Mouse (Mus musculus) layer of hippocampus, adult 9-11 months (tissue): ENCODE results near the gene Swap70.

Experiments used
- DNase-seq: peaks from one replicate; pipeline ENCODE4 v3.0.0; 2022

Gene Swap70

GRCm38 (mm10) chr7:110307741-110308140 lies 86.2 kb downstream of the Swap70 start:
- no peak for DNase-seq

GRCm38 (mm10) chr7:110309246-110309645 lies 87.7 kb downstream of the Swap70 start:
- no peak for DNase-seq

DNA sequence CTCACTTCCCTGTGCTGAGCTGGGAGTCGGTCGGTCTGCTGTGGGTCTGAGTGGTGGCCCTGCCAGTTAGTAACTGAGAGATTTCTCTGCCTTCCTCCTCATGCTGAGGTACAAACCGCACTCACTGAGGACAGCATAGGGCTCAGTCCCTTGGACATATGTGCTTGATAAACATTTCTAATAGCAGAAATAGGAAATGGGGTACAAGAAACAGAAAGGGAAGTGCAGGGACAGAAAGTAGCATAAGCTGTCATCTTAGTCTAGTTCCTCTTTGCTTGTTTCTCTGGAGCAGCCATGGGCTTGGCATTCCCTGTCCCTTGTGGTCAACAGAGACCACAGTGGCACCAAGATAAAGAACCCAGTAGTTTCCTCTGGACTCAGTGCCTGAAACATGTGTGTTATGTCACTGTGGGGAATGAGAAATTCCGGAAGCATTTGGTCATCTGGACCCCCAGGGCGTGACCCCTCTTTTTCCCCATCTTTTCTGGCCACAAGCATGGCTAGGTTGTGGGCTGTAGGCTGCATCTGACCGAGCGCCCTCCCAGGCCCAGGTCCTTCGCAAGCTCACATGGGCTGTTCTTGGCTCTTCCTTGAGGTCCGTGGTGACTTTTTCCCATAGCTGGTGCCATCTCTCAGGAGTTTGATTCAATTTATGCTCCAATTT lies 92.0 kb downstream of the Swap70 start:
- peak; percentile 53 for DNase-seq

GRCm38 (mm10) chr7:110314401-110314890 lies 92.9 kb downstream of the Swap70 start:
- DNase-seq, result no peak

- no peak for DNase-seq
These were observed 93.8 kb downstream of the Swap70 start for GRCm38 (mm10) chr7:110315352-110315751.

- DNase-seq, result no peak
These were observed 95.9 kb downstream of the Swap70 start for GRCm38 (mm10) chr7:110317412-110317811.

DNA sequence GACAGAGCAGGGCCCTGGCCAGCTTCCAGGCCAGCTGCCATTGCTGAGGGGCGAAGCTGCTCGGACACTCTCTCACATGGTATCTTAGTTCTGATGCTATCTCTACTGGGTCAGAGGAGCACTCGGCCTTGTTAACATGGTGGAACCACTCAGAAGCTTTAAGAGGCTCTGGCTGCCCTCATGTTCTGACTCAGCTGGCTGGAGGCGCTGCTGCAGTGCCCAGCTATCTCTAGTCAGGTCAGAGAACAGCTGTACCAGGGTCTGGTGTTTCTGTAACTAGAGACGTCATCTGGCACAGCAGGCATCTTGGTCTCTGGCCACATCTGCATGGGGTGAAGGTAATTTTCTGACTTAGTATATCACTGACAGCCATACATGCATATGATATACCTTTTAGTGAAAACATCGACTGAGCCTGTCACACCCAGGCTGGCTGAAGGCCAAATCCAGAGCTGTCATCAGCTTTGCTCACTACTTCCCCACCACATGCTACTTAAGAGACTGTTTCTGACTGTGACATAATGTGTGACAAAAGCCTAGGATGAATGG lies 97.5 kb downstream of the Swap70 start:
- no peak for DNase-seq

DNA sequence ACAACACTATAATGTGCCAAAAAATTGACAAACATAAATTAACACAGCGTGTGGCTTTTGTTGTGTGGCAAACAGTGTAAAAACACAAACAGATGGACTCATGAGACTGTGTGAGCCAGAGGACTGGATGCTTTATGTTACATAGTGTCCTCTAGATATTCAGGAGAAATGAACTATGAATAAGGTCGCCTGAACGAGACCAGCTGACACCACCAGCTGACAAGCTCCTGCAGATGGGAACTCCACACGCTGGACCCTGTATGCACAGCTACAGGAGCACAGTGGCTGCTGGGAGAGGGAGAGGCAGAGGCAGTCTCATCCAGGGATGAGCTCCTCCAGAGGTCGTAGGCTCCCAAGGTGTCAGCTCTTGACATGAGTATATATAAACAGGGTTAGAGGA lies 99.6 kb downstream of the Swap70 start:
- DNase-seq, result no peak

DNA sequence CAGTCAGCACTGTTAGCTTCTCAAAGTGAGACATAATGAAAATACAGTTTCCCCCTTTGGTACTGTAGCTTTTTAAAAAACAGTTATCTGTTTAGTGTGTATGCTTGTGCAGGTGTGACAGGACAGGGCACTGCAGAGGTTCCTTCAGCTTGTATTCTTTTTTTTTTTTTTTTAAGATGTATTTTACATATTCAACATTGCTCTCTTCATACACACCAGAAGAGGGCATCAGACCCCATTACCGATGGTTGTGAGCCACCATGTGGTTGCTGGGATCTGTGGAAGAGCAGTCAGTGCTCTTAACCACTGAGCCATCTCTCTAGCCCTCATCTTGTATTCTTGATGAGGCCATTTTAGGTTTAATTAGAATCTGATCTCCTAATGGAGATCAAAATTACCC lies 103.3 kb downstream of the Swap70 start:
- no peak for DNase-seq

DNA sequence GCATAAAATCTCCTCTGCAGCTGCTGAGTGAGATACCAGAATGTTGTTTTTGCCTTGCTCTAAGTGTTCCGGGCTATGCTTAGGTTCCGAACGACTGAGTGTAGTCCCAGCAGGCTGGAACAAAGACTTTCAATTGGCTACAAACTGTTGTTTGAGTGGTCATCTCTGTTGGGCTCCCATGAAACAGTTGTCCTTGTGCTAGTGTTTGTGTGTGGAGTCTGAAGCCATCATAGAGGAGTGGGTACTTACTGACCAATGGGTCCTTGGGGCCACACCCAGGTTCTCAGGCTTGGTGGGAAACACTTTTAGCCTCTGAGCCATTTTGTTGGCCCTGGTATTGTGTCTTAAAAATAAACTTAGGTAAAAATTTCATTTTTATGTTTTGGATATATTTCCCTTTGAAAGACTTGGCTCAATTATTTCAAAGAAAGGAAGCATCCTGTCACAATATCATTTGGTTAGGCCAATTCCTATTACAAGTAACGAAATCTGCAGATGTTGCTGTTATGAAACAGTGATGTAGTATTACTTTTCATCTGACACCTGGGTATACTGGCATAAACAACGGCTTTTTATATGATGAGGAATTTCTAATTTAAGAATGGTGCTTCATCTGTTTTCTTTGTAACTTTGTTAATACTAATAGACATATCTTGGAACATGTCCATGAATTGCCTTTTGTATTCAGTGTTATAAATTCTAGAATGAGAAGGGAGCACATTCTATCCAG lies 104.0 kb downstream of the Swap70 start:
- DNase-seq, result no peak
